Comparison of ENCODE assay signal across 8 mouse cellular contexts in the genomic region with DNA sequence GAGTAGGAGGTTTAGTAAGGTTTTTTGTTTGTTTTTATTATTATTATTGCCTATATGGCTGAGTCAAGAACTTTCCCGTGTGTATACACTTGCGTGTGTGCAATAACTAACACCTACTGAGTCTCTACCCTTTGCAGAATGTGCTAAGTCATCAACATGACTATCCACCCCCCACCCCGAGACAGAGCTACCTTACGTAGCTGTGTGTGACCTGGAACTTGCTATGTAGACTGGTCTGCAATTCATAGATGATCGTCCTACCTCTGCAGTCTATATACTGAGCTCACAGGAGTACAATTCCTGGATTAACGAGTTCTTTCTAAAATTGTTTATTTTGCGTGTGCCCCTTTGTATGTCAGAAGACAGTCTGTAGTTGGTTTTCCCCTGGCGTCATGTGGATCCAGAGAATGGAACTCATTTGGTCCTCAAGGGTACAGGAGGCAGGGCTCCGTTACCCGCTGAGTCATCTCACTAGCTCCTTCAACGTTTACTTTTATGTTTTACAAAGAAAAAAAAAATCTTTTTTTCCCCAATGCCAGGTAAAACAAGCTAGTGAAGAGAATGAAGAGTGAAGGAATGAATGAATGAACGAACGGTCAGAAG. TPM values are rescaled to one million over a fixed set of nuclear protein-coding genes. Genes with fewer than 3 reads are reported as not detected.
DNase-seq lines count a peak whose midpoint lies in the region; ATAC-seq and TF ChIP-seq lines count a peak whose summit lies in the region.

TSS of gene Usp10 (plus strand) at position 417 of the 603 bp plus-strand sequence.

- H3K36me3 ChIP-seq in E14TG2a.4 (ENCODE audit: insufficient read depth, low read length) = peaks cover 22% of the 10 kb centered on the region
- H3K36me3 ChIP-seq in embryonic facial prominence, embryonic 14.5 days (ENCODE audit: control insufficient read depth, insufficient read depth, low read length) = no peaks in the 10 kb centered on the region
- no peaks in the 10 kb centered on the region for H3K36me3 ChIP-seq in heart, postnatal 0 days (replicated peaks; ENCODE audit: control insufficient read depth, insufficient read depth, low read length)
- 0 out of 2 replicates have a peak, but pooled peaks cover 4% of the 10 kb centered on the region for H3K36me3 ChIP-seq in limb, embryonic 10.5 days
- no peaks in the 10 kb centered on the region for H3K36me3 ChIP-seq in neural tube, embryonic 14.5 days (ENCODE audit: control insufficient read depth, insufficient read depth, low read length)

- H3K27ac ChIP-seq in embryonic facial prominence, embryonic 14.5 days (replicated peaks; ENCODE audit: low read depth, low read length) = peak within 1 kb of the TSS; percentile 86
- peak within 1 kb of the TSS; percentile 91 for H3K27ac ChIP-seq in heart, postnatal 0 days (ENCODE audit: low read depth)
- peak within 1 kb of the TSS; percentile 98 for H3K27ac ChIP-seq in limb, embryonic 10.5 days
- peak within 1 kb of the TSS; percentile 91 for H3K27ac ChIP-seq in neural tube, embryonic 14.5 days (ENCODE audit: low read depth, low read length)

- DNase-seq in heart, adult 18-20 months = no peak
- DNase-seq in heart, adult 9 months (ENCODE audit: low spot score in 2 of 2) = no peak
- no peak for DNase-seq in embryonic facial prominence, embryonic 14.5 days (ENCODE audit: low spot score)
- no peak for DNase-seq in heart, postnatal 0 days (ENCODE audit: low spot score)
- no peak for DNase-seq in limb, embryonic 10.5 days (ENCODE audit: low spot score)
- no peak for DNase-seq in thymus, postnatal 10 days (ENCODE audit: low spot score in 2 of 2)

- ATAC-seq in embryonic facial prominence, embryonic 14.5 days (ENCODE audit: low read depth) = no peak
- no peak for ATAC-seq in heart, postnatal 0 days (ENCODE audit: insufficient read depth, low read depth)
- peak; percentile 53; the same call in 1 of the 2 replicates for ATAC-seq in neural tube, embryonic 14.5 days (ENCODE audit: low read depth)

- peak within 1 kb of the TSS; percentile 91 for H3K9ac ChIP-seq in embryonic facial prominence, embryonic 14.5 days (ENCODE audit: low read depth, low read length)
- H3K9ac ChIP-seq in heart, postnatal 0 days (replicated peaks; ENCODE audit: low read depth, low read length) = peak within 1 kb of the TSS; percentile 74
- H3K9ac ChIP-seq in neural tube, embryonic 14.5 days (replicated peaks; ENCODE audit: low read depth, low read length) = peak within 1 kb of the TSS; percentile 88

- 27% methylated on average over 13 of the region's 13 CpGs for WGBS in embryonic facial prominence, embryonic 14.5 days
- WGBS in heart, postnatal 0 days = 29% methylated on average over 13 of the region's 13 CpGs
- WGBS in limb, embryonic 10.5 days = 32% methylated on average over 13 of the region's 13 CpGs
- 25% methylated on average over 13 of the region's 13 CpGs for WGBS in neural tube, embryonic 14.5 days

- TF ChIP-seq EP300 in heart, postnatal 0 days (IDR thresholded peaks at IDR 0.05; ENCODE audit: low read depth) = no peak

- H3K4me2 ChIP-seq in embryonic facial prominence, embryonic 14.5 days (ENCODE audit: low read depth, low read length) = peak within 1 kb of the TSS; percentile 70
- H3K4me2 ChIP-seq in heart, postnatal 0 days (ENCODE audit: low read depth, low read length) = peak within 1 kb of the TSS; percentile 91
- H3K4me2 ChIP-seq in neural tube, embryonic 14.5 days (ENCODE audit: low read depth, low read length) = peak within 1 kb of the TSS; percentile 87

- H3K4me1 ChIP-seq in E14TG2a.4 (replicated peaks; ENCODE audit: low read depth, low read length) = peaks cover 75% of the 10 kb centered on the region
- H3K4me1 ChIP-seq in embryonic facial prominence, embryonic 14.5 days (ENCODE audit: control insufficient read depth, insufficient read depth, low read length) = peaks cover 27% of the 10 kb centered on the region
- peaks cover 21% of the 10 kb centered on the region for H3K4me1 ChIP-seq in heart, postnatal 0 days (ENCODE audit: control insufficient read depth, insufficient read depth)
- peaks cover 41% of the 10 kb centered on the region for H3K4me1 ChIP-seq in limb, embryonic 10.5 days
- peaks cover 33% of the 10 kb centered on the region for H3K4me1 ChIP-seq in neural tube, embryonic 14.5 days (ENCODE audit: control insufficient read depth, insufficient read depth, low read length)

- H3K9me3 ChIP-seq in E14TG2a.4 (ENCODE audit: low read length) = no peaks in the 10 kb centered on the region
- H3K9me3 ChIP-seq in embryonic facial prominence, embryonic 14.5 days (ENCODE audit: control insufficient read depth, low read length) = no peaks in the 10 kb centered on the region
- no peaks in the 10 kb centered on the region for H3K9me3 ChIP-seq in heart, postnatal 0 days (replicated peaks; ENCODE audit: control insufficient read depth, low read length)
- H3K9me3 ChIP-seq in limb, embryonic 10.5 days (replicated peaks) = no peaks in the 10 kb centered on the region
- H3K9me3 ChIP-seq in neural tube, embryonic 14.5 days (ENCODE audit: control insufficient read depth, low read length) = no peaks in the 10 kb centered on the region

- TF ChIP-seq CTCF in E14TG2a.4 (conservative IDR thresholded peaks at IDR 0.05; ENCODE audit: low read length) = no peak
- TF ChIP-seq CTCF in heart, postnatal 0 days (IDR thresholded peaks at IDR 0.05; ENCODE audit: low read depth) = no peak

- no peaks in the 10 kb centered on the region for H3K27me3 ChIP-seq in E14TG2a.4 (ENCODE audit: insufficient read depth, low read length)
- H3K27me3 ChIP-seq in embryonic facial prominence, embryonic 14.5 days (replicated peaks; ENCODE audit: control insufficient read depth, insufficient read depth, low read length) = no peaks in the 10 kb centered on the region
- H3K27me3 ChIP-seq in heart, postnatal 0 days (ENCODE audit: control insufficient read depth, insufficient read depth, low read length) = 0 out of 2 replicates have a peak, but pooled peaks cover 3% of the 10 kb centered on the region
- H3K27me3 ChIP-seq in limb, embryonic 10.5 days (ENCODE audit: low read depth, poor library complexity, severe bottlenecking) = 0 out of 2 replicates have a peak, but pooled peaks cover 3% of the 10 kb centered on the region
- no peaks in the 10 kb centered on the region for H3K27me3 ChIP-seq in neural tube, embryonic 14.5 days (ENCODE audit: control insufficient read depth, insufficient read depth, low read length)

- peak within 1 kb of the TSS; percentile 96 for H3K4me3 ChIP-seq in E14TG2a.4 (replicated peaks; ENCODE audit: low read length)
- H3K4me3 ChIP-seq in embryonic facial prominence, embryonic 14.5 days (ENCODE audit: low read depth, low read length) = peak within 1 kb of the TSS; percentile 79
- peak within 1 kb of the TSS; percentile 84 for H3K4me3 ChIP-seq in heart, postnatal 0 days (ENCODE audit: low read depth, low read length)
- peak within 1 kb of the TSS; percentile 91 for H3K4me3 ChIP-seq in limb, embryonic 10.5 days
- H3K4me3 ChIP-seq in neural tube, embryonic 14.5 days (ENCODE audit: low read depth, low read length) = peak within 1 kb of the TSS; percentile 76

RNA-seq across cellular contexts. Expression of gene Usp10, which starts in this region (rescaled TPM):
- total RNA-seq in heart, adult 18-20 months (2021) = 10 to 100 TPM; 45.6 to 51.4 TPM
- polyA plus RNA-seq in embryonic facial prominence, embryonic 14.5 days (2014; fragmentation: Nextera tagmentation; extraction: Ambion mirVana) = 90.5 and 93.0 TPM in 2 replicates
- 36.6 and 44.0 TPM in 2 replicates for total RNA-seq in heart, postnatal 0 days (2014; rRNA removed; ENCODE audit: low replicate concordance)
- 47.7 and 54.9 TPM in 2 replicates for polyA plus RNA-seq in heart, postnatal 0 days (2015; fragmentation: Nextera tagmentation; extraction: Ambion mirVana)
- 226 and 235 TPM in 2 replicates for polyA plus RNA-seq in limb, embryonic 10.5 days (2016; fragmentation: Nextera tagmentation; extraction: Ambion mirVana)
- 100 and 111 TPM in 2 replicates for polyA plus RNA-seq in neural tube, embryonic 14.5 days (2014; fragmentation: Nextera tagmentation; extraction: Ambion mirVana)
